Mouse (Mus musculus): Measurements from ENCODE around the gene Gm45716.

- TF ChIP-seq CTCF (IDR thresholded peaks at IDR 0.05; ENCODE audit: insufficient read depth, low read length) (no peak), POLR2A (IDR thresholded peaks at IDR 0.05; ENCODE audit: borderline replicate concordance, extremely low read depth, low read depth, low read length) (no peak)
These were observed 45.2 kb downstream of the Gm45716 start for GRCm38 (mm10) chr11:90232685-90233084.

Data from lung, adult 2 months (tissue).